Mouse (Mus musculus): ENCODE measurements around the gene Cmtm2b.
"Not testable (repeated sequence)": the region's sequence is repeated elsewhere in the genome, so short reads cannot be mapped to it uniquely, and the experiment has no call there.

Gene Cmtm2b

DNA sequence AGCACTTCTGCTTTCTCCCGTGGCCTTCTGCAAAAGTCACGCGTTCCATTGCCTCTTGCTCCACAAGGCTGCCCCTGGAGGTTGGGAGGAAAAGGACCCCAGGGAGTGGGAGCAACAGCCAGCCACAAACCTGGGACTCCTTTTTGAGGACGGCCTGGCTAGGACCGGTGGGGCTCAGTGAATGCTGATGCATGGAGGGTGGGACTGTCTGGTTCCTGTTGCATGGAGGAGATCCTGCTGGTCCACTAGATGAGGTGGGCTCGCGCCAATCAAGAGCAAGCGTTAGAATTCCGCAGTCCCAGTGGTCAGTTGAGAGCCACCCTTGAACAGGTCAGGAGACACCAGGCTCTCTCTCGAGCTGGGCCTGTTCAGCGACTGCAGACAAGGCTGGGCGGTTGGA, at the start of gene Cmtm2b:
Gene Cmtm2b, plus strand, starts transcription at position 301 of the 400 bp plus-strand sequence.
- not testable (repeated sequence) for DNase-seq (ENCODE audit: low read depth, low spot score)

DNA sequence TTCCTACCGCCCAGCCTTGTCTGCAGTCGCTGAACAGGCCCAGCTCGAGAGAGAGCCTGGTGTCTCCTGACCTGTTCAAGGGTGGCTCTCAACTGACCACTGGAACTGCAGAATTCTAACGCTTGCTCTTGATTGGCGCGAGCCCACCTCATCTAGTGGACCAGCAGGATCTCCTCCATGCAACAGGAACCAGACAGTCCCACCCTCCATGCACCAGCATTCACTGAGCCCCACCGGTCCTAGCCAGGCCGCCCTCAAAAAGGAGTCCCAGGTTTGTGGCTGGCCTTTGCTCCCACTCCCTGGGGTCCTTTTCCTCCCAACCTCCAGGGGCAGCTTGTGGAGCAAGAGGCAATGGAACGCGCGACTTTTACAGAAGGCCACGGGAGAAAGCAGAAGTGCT, 28.9 kb upstream of the Cmtm2b start, which contains the start of gene Cmtm2a:
Gene Cmtm2a, minus strand, starts transcription at position 101 of the 400 bp plus-strand sequence.
- DNase-seq (ENCODE audit: low read depth, low spot score) = not testable (repeated sequence)

DNA sequence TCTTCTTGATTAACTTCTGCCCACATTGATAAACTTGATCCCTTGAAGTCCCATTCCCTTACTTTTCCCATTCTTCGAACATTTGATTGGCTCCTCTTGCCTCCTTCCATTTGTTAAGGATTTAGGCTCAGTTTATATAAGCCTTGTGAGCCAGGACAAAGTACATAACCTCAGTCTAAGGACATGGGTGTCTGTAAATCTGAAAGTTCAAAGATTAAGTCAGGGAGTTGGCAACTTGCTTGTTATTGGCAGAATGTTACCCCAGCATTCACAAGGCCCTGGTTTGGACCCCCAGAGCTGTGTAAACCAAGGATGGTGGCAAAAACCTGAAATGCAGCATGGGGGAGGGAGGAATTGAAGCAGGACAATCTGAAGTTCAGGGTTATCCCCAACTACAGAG, 27.6 kb upstream of the Cmtm2b start:
- no peak for DNase-seq (ENCODE audit: low read depth, low spot score)

DNA sequence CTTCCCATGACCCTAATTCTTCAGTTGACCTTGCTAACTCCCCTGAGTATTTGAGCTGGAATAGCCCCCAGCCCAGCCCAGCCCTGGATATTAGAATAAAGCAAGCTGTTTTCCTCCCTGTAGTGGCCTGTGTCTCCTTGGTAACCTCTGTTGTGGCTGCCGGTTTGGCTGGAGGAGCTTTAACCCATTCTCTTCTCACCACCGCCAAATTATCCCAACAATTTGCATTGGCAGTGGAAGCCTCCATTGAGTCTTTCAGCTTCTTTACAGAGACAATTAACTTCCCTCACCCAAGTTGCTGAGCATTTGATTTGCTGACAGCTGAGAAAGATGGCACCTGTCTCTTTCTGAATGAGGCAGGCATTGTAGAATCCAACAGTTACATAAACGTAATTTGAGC, 20.5 kb upstream of the Cmtm2b start:
- DNase-seq (ENCODE audit: low read depth, low spot score) = peak; percentile 10

DNA sequence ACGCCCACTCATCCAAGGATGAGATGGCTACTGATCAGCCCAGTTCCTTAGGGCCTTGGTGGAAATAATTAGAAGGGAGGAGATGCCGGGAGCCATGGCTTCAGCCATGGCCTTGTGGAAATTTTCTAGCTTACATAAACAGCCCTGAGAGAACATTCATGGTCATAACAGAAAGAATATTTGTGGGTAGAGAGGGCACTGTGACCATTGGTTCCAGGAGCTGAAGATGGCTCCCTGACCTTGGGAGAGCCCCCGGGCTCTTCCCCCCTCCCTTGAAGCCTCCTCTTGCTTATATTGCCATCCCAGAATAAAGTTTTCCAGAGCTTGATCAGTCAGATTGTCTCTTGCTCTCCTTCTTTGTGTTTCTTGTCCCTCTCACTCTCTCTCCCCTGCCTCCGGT, 19.5 kb upstream of the Cmtm2b start:
- DNase-seq (ENCODE audit: low read depth, low spot score) = not testable (repeated sequence)

DNA sequence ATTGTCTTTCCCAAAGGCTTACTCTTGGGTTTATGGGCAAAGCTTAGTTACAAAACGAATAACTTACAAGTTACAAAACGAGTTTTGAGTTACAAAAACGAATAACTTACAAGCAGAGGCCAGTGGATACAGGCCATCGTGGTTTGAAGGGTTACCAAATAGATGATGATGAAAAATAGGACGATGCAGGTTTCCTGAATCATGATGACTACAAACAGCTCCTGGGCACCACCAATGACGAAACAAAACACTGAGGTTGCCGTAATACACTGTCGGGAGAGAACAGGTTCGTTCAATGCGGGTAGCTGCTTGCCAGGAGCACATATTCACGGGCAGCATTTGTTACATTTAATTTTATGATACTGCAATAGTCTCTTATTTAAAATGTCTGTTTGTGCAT, 17.1 kb upstream of the Cmtm2b start:
- DNase-seq (ENCODE audit: low read depth, low spot score) = no peak

DNA sequence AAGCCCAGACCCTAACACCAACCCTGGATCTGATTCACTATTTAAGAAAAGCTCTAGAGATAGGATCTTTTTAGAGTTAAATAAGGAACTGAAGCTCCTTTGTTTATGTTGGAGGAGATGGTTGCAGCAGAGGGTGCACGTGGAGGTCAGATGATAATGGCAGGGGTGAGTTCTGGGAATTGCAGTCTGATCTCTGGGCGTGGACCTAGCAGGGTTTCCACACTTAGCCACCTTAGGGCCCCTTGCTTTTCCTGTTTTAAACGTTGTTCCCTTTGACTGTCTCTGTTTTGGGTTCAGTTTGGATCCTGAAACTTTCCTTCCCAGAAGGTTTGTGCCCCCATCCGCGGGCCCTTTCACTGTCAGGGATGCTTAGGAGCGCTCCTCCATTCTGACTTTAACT, 13.7 kb upstream of the Cmtm2b start:
- not testable (repeated sequence) for DNase-seq (ENCODE audit: low read depth, low spot score)

DNA sequence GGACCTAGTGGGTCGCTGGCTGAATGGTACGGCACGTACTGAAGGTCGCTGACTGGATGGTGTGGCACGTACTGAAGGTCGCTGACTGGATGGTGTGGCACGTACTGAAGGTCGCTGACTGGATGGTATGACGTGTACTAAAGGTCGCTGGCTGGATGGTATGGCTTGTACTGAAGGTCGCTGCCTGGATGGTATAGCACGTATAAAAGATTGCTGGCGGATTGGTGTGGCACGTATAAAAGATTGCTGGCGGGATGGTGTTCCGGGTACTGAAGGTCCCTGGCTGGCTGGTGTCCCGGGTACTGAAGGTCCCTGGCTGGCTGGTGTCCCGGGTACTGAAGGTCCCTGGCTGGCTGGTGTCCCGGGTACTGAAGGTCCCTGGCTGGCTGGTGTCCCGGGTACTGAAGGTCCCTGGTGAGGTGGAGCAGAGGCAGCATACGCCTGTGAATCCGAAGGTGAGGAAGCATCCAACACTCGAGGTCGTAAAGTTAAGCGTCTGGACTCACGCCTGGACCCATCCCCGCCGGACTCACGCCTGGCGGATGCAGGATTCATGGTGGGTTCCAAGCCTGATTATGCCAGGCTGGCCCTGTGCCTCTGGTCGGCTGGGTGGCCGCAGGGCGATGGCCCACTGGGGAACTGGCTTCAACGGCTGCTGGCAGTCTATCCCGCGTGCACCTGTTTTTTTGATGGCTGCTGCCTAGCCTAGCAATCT, 12.4 kb upstream of the Cmtm2b start, which contains the start of the genes Gm45711 and Cmtm1:
Gene Gm45711, minus strand, starts transcription at position 641 of the 715 bp plus-strand sequence.
Gene Cmtm1, minus strand, starts transcription at position 705 of the 715 bp plus-strand sequence.
- not testable (repeated sequence) for DNase-seq (ENCODE audit: low read depth, low spot score)

DNA sequence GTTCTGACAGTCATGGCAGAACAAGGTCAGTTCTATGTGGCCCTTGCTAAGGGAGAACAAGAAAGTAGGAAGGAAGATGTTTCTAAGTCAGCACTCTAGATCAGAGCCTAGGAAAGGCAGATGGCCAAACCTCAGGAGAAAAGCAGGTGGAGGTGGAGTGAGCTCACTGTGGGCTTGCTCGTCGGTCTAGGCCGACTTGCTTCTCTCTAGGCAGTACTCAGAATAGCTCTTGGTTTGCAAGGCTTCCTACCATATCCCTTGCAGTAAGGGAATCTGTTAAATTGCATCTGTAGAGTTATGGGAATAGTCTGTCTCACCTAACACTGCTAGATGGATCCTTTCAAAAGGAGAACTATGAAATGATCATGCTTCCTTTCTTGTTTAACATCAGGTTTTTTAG, 10.0 kb upstream of the Cmtm2b start:
- not testable (repeated sequence) for DNase-seq (ENCODE audit: low read depth, low spot score)

DNA sequence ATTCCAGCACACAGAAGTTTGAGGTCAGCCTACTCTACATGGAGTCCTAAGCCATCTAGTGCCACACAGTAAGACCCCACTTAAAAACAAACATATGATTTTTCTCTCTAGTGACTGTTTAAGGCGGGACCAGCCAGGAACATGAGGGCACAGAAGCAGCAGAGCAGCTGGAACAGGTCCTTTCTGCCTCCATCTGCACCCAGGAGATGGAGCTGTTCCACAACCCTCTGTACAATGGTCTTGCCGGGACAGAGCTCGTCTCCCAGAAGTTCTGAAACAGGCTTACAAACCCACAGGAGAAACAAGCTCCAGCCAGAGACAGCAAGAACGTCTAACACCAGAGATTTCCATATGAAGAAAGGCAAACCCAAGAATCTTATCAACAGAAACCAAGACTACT, 8.7 kb upstream of the Cmtm2b start:
- DNase-seq (ENCODE audit: low read depth, low spot score) = no peak

DNA sequence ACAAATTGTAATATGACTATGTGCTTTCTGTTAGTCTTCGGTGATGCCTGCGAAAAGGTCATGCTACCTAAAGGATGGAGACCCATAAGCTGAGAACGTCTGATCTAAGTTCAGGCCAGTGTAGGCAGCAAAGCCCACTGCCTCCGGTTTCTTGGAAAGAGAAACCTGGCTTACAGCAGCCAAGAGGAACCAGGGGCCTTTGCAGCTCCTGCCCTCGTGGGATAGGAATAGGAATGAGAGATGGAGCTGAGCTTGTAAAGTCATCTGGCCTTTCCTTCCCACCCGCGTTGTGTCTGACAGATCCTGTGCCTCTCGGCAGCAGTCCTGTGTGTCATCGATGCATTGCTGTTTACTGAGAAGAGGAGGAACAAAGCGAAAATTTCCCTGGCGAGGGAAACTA, 763 bp upstream of the Cmtm2b start, which contains the start of gene Gm11020:
Gene Gm11020, plus strand, starts transcription at position 301 of the 400 bp plus-strand sequence.
- not testable (repeated sequence) for DNase-seq (ENCODE audit: low read depth, low spot score)

DNA sequence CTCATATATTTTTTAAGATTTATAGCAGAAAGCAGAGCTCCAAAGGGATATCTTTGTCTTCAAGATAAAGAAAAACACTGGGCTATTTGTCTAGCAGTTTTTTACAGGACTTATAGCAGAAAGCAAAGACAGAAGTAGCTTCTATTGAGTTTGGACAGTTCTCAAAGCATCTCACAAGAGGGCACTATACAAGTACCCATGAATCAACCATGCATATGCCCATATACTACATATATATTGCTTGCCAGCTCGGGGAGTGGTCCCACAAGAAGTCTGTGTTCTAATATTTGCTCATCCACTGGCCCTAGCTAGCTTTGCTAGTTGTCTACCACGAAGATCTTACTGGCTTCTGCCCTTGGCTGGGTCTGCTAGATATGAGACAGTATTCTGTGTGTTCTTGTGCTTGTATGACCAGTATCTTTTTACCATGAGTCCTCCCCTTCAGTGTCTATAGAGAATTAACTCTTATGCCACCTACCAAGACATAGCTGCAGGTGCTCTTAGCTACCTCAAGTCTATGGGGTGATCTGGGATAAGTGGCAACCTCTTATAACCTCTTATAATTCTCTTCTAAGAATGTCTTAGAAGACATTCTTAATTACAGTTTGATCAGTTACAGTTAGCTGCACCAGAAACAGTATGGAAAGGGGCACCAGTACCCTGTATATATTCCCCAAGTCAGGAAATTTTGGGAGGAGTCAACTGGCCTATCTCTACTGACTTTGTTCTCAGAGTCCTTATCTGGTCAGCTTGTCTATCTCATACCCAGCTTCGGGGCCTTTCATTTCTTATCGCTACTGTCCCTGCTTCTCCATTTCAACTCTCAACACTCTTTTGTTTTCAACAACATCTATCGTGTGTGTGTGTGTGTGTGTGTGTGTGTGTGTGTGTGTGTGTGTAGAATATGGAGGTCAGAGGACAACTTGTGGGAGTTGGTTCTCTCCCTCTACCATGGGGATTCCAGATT, 10.9 kb downstream of the Cmtm2b start:
- no peak for DNase-seq (ENCODE audit: low read depth, low spot score)

DNA sequence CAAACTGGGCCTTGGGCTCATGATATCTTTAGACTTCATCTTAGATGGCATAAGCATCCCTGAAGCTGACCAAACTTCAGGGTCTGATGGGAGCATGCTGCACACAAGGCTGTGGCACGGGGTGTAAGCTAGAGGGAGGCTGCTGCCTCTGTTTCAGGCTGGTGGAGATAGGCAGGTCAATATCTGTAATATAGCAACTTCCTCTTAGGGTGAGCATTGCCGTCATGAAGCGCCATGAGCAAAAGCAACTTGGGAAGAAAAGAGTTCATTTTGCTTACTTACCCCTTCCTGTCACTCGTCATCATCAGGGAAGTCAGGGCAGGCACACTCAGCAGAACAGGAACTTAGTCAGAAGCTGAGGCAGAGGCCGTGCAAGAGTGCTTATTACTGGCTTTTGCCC, 11.8 kb downstream of the Cmtm2b start:
- DNase-seq (ENCODE audit: low read depth, low spot score) = no peak

DNA sequence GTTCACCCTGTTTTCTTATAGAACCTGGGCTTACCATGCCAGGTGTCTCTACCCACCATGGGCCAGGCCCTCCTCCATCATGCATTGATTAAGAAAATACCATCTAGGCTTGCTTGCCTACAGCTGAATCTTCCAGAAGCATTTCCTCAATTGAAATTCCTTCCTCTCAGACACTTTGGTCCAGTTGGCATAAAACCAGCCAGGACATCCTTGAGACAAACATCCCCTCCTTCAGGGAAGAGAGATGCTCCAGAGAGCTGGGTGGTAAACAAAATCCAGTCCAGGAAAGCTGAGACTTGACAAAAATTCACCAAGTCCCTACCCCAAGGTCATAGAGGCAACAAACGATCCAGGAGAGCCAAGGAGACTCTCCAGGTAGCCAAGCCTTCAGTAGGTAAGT, 12.2 kb downstream of the Cmtm2b start:
- DNase-seq (ENCODE audit: low read depth, low spot score) = no peak

DNA sequence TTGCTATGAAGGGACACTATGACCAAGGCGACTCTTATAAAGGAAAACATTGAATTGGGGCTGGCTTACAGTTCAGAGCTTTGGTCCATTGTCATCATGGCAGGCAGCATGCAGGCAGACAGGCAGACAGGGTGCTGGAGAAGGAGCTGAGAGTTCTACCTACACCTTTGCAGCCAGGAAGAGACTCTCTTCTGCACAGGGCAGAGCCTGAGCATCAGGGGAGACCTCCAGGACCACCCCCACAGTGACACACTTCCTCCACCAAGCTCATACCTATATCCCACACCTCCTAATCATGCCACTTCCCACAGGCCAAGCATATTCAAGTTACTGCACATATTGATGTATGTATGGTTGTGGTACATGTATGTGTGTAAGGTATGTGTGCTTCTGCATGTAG, 14.8 kb downstream of the Cmtm2b start:
- no peak for DNase-seq (ENCODE audit: low read depth, low spot score)

DNA sequence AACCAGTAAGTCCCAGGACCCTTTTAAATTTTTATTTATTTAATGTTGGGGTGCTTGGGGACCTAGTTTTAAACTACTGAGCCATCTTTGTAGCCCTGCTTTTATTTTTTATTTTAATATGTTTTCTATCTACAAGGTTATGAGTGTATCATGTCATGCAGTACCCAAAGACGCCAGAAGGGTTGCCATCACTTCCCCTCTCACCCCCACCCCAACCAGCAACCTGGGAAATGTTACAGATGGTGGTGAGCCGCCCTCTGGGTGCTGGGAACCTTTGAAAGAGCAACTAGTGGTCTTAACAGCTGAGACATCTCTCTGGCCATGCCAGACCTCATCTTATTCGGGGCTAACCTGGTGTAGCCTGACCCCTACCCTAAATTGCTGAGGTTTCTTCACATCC, 15.9 kb downstream of the Cmtm2b start:
- DNase-seq (ENCODE audit: low read depth, low spot score) = no peak

DNA sequence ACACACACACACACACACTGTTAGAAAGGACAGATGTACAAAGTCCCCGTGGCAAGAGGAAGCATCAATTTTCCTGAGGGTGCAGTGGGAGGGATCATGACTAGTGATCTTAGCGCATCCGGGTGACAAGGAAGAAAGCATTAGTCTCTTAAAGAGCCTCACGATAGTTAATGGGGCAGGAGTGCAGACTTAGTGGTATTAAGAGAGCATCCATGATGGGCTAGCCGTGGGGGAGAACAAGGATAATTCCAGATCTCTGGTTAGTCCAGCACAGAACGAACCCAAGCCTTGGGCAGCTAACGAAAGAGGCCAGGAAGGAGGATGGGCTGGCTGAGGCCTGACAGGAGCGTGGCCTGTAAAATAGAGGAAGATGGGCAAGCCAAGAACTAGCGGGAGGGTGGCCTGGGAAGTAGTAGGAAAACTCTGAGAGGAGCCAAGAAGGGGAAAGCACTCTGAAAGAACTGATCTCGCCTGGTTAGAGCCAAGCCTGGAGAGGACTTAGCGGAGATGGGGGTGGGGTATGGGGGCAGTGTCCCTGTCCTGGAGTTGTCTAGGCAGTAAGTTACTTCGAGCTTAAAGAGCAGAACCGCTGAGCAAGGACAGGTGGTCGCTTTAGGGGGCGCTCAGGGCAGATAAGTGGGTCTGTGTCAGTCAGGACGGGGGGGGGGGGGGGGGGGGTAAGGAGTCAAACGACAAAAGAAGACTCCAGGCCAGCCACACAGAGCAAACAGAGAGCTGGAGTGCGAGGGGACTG, 17.4 kb downstream of the Cmtm2b start, which contains the start of gene Cmtm3:
Gene Cmtm3, plus strand, starts transcription at position 182 of the 754 bp plus-strand sequence.
- DNase-seq (ENCODE audit: low read depth, low spot score) = no peak

DNA sequence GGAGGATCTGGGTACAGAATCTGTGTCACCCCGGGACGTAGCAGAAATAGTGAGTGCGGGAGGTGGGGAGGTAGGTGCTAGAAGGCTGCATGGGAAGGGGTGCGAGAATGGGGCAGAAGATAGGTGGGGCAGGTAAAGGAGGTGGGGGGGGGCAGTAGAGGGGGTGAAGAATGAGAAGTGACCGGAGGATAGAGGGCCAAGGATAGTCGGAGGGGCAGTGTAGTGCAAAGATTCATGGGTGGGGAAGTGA, 17.9 kb downstream of the Cmtm2b start:
- no peak for DNase-seq (ENCODE audit: low read depth, low spot score)

DNA sequence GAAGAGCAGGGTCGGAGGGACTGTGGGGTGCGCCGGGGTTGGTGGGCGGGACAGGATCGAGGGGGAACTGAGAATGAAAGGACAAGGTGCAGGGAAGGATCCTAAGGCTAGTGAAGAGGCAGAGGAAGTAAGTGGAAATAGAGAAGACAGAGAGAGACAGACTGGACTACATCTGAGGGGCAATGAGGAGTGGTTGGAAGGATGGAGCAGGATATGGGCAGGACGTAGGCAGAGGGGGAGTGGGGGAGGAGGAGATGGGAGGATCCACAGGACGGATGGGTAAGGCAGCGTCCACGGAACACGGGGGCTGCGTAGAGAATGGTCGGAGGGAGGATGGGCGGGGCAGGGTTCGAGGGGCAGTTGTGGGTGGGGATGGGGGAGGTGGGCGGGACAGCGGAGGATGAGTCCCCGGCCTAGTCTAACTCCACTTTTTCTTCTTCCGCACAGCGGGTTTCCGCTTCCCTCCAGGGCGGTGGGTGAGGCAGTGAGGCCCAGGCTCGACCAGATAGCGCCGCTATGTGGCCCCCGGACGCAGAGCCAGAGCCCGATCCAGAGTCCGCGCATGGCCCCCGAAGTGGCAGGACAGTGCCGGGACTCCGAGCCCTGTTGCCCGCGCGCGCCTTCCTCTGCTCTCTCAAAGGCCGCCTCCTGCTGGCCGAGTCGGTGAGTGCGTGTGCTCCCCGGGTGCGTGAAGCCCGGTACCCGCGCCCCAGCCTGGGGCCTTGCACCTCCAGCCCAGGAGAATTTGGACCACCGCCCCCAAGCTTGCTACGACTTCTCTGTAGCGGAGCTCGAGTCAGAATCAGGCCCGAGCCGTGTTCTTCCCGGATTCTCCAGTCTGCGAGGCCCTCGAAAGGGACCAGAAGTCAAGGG, 18.4 kb downstream of the Cmtm2b start:
- peak; percentile 22 for DNase-seq (ENCODE audit: low read depth, low spot score)

DNA sequence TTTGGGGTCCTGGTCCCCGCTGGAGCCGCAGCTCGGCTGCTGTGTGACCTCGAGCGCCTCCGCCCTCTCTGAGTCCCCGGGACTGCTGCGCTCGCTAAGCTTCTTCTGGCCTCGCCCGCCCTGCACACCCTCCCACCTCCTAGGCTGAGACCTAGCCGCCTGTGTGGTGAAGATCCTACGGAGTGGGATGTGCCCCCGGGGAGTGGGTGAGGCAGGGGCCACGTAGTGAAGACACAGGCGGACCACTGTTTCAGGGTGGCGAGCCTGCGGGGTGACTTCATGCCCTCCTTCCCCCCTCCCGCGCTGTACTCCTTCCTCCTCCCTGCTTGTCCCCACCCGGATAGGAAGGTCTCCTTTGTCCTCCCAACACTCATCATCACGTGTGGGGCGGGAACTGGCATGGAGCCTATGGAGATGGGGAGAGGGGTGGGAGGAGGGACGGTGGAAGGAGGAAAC, 19.1 kb downstream of the Cmtm2b start:
- peak; percentile 39 for DNase-seq (ENCODE audit: low read depth, low spot score)

DNA sequence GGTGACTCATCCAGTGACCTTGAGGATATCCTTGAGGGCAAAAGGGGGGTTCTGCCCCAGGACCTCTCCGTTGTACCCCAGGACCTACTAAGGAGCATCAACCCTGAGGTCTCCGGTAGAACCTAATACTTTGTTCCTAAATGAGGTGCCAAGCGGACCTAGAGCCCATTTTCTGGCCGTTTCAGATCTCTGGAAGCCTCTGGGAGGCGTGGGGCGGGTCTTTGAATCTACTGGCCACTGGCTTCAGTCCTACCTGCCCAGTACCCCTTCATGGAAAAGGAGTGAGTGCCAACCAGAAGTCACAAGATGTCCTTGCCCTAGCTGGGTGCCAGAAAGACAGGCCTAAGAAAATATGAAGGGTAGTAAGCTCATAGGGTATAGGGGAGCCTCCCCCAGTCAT, 19.6 kb downstream of the Cmtm2b start:
- no peak for DNase-seq (ENCODE audit: low read depth, low spot score)

Measured in brain, embryonic 18.5 days (tissue).